Mouse (Mus musculus): ENCODE measurements around the gene Slc24a4. TPM values are rescaled to one million over a fixed set of nuclear protein-coding genes. Genes with fewer than 3 reads are reported as not detected.

Gene Slc24a4
- polyA plus RNA-seq, 1 experiment from 2014 or later = not detected

DNA sequence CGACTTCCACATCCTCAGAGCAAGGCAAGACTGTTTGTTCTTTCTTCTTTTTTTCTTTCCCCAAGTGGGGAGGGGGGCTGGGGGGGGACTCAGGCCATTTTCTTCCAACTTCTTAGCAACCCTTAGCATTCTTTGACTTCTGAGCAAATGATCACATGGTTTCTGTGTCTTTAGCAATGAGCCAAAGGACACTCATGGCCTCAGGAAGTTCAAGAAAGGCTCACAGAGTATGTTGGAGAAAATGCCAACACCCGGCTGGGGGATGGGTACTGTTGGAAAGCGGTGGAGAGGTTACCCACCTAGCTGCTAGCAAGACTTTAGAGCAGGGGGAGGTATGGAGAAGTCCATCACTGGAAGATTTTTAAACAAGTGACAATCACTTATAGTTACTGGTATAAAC lies 15.1 kb upstream of the Slc24a4 start:
- Histone ChIP-seq H3K36me3 (ENCODE audit: control insufficient read depth, insufficient read depth, low read length) (no peaks in the 10 kb centered on the region), H3K4me3 (ENCODE audit: low read depth, low read length) (no peak overlapping the region), H3K4me2 (ENCODE audit: low read depth, severe bottlenecking) (no peak overlapping the region), H3K27me3 (ENCODE audit: control insufficient read depth, insufficient read depth, low read length) (no peaks in the 10 kb centered on the region), H3K9ac (ENCODE audit: low read length) (no peak overlapping the region), H3K27ac (replicated peaks; ENCODE audit: low read depth, low read length) (no peak overlapping the region), H3K4me1 (ENCODE audit: control insufficient read depth, insufficient read depth, low read length) (no peaks in the 10 kb centered on the region), H3K9me3 (ENCODE audit: control insufficient read depth, low read length) (no peaks in the 10 kb centered on the region)
- no peak for ATAC-seq (ENCODE audit: insufficient number of reproducible peaks, low FRiP score, low TSS enrichment, low read depth)
- DNase-seq (ENCODE audit: low spot score) = no peak
- WGBS = 75% methylated on average over 3 of the region's 3 CpGs

DNA sequence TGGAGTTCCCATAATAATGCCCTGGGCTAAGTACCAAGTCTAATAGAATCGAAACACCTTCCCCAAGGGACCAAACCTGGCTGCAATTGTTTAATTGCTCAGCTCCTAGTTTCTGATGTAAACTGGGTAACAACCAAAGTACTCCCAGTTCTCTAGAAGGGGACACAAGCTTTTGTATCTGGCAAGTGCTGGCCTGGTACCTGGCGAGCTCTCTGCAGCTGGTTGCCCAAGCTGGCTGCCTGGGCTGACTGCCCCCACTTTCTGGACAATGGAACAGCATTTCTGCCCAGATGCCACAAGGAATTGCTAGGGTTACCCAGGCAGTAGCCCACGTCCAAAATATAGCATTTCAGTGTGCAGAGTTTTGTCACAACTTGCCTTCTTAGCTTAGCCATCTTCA lies 12.0 kb upstream of the Slc24a4 start:
- no peaks in the 10 kb centered on the region for H3K4me1 ChIP-seq (ENCODE audit: control insufficient read depth, insufficient read depth, low read length)
- no peaks in the 10 kb centered on the region for H3K36me3 ChIP-seq (ENCODE audit: control insufficient read depth, insufficient read depth, low read length)
- ATAC-seq (ENCODE audit: insufficient number of reproducible peaks, low FRiP score, low TSS enrichment, low read depth) = no peak
- WGBS = 64% methylated on average over 3 of the region's 3 CpGs
- H3K4me2 ChIP-seq (ENCODE audit: low read depth, severe bottlenecking) = no peak overlapping the region
- H3K9ac ChIP-seq (ENCODE audit: low read length) = no peak overlapping the region
- no peaks in the 10 kb centered on the region for H3K27me3 ChIP-seq (ENCODE audit: control insufficient read depth, insufficient read depth, low read length)
- H3K27ac ChIP-seq (replicated peaks; ENCODE audit: low read depth, low read length) = no peak overlapping the region
- H3K4me3 ChIP-seq (ENCODE audit: low read depth, low read length) = no peak overlapping the region
- no peaks in the 10 kb centered on the region for H3K9me3 ChIP-seq (ENCODE audit: control insufficient read depth, low read length)
- no peak for DNase-seq (ENCODE audit: low spot score)

DNA sequence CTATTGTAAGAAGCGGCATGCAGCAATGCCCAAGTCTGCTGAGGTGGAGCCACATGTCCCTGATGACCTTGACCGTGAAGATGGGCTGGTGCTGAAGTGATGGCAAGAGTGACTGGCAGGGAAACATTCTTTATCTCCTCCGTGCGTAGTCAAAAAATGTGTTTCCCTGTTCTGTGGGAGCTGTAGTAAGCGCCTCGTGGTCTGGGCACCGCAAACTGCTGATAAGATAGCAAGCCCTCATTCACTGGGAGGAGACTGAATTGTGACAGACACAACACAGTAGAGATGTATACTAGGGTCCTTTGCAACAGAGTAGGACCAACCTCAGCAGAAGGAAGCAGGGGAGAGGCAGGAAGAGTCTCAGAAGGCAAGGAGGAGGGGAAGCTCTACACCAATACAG lies 10.5 kb upstream of the Slc24a4 start:
- Histone ChIP-seq H3K36me3 (ENCODE audit: control insufficient read depth, insufficient read depth, low read length) (no peaks in the 10 kb centered on the region), H3K9ac (ENCODE audit: low read length) (no peak overlapping the region), H3K27me3 (ENCODE audit: control insufficient read depth, insufficient read depth, low read length) (no peaks in the 10 kb centered on the region), H3K4me2 (ENCODE audit: low read depth, severe bottlenecking) (no peak overlapping the region), H3K9me3 (ENCODE audit: control insufficient read depth, low read length) (no peaks in the 10 kb centered on the region), H3K27ac (replicated peaks; ENCODE audit: low read depth, low read length) (no peak overlapping the region), H3K4me1 (ENCODE audit: control insufficient read depth, insufficient read depth, low read length) (no peaks in the 10 kb centered on the region), H3K4me3 (ENCODE audit: low read depth, low read length) (no peak overlapping the region)
- no peak for ATAC-seq (ENCODE audit: insufficient number of reproducible peaks, low FRiP score, low TSS enrichment, low read depth)
- WGBS = 93% methylated on average over 7 of the region's 7 CpGs
- DNase-seq (ENCODE audit: low spot score) = no peak

DNA sequence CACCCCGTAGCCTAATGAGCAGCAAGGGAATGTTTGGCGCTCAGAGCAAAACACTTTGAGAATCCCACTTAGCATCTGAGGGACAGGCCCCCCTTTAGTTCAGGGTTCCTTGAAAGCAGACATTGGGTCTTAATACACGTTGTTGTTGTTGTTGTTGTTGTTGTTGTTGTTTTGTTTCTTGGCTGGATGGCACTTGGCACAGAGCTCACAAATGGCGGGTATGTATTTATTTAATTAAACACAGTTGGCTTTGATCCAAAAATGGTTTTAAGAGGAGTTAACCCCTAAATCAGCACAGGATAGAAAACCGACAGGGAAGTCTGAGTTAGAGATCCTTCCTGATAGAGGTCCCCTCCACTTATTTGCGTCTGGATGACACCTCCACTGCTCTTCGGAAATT lies 932 bp upstream of the Slc24a4 start:
- no peak overlapping the region for H3K4me2 ChIP-seq (ENCODE audit: low read depth, severe bottlenecking)
- no peak overlapping the region for H3K27ac ChIP-seq (replicated peaks; ENCODE audit: low read depth, low read length)
- H3K27me3 ChIP-seq (ENCODE audit: control insufficient read depth, insufficient read depth, low read length) = peaks cover 53% of the 10 kb centered on the region
- 5% methylated on average over 7 of the region's 7 CpGs for whole genome bisulfite sequencing
- no peaks in the 10 kb centered on the region for H3K36me3 ChIP-seq (ENCODE audit: control insufficient read depth, insufficient read depth, low read length)
- no peak overlapping the region for H3K9ac ChIP-seq (ENCODE audit: low read length)
- peaks cover 15% of the 10 kb centered on the region; the same call in 1 of the 2 replicates for H3K4me1 ChIP-seq (ENCODE audit: control insufficient read depth, insufficient read depth, low read length)
- ATAC-seq (ENCODE audit: insufficient number of reproducible peaks, low FRiP score, low TSS enrichment, low read depth) (no peak), DNase-seq (ENCODE audit: low spot score) (no peak)
- H3K9me3 ChIP-seq (ENCODE audit: control insufficient read depth, low read length) = no peaks in the 10 kb centered on the region
- no peak overlapping the region for H3K4me3 ChIP-seq (ENCODE audit: low read depth, low read length)

DNA sequence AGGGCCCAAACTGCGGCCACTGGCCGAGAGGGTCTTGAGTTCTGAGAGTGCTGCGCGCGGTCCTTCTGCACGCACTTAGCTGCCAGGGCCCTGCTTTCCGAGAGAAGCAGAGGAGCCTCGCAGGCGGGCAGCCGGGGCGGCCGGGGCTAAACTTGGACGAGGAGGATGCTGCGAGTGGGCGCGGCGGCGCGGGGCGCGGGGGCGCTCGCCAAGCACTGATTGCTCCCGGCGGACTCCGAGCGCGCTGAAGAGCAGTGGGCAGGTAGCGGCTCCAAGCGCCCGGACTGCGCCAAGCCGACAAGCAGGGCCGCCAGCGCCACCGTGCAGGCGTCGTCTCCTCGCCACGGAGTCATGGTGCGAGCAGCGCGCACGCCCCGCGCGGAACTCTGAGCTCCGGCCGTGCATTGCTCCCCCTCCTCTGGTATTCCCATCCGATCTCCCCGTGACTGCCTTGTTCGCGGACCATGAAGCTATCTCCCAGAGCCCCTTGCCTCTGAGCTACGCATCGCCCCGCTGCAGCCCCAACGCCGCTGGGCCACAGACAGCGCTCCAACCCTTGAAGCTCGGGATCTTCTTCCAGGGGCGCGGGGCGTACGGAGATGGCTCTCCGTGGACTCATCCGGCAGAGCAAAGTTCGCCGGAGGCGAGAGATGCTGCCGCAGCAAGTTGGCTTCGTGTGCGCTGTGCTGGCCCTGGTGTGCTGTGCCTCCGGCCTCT lies 416 bp downstream of the Slc24a4 start:
- DNase-seq (ENCODE audit: low spot score) = peak; percentile 74
- Histone ChIP-seq H3K4me1 (ENCODE audit: control insufficient read depth, insufficient read depth, low read length) (peaks cover 15% of the 10 kb centered on the region; the same call in 1 of the 2 replicates), H3K9me3 (ENCODE audit: control insufficient read depth, low read length) (no peaks in the 10 kb centered on the region), H3K27ac (replicated peaks; ENCODE audit: low read depth, low read length) (no peak overlapping the region), H3K9ac (ENCODE audit: low read length) (peak overlapping the region; percentile 40; the same call in 1 of the 2 replicates), H3K27me3 (ENCODE audit: control insufficient read depth, insufficient read depth, low read length) (peaks cover 54% of the 10 kb centered on the region), H3K4me2 (ENCODE audit: low read depth, severe bottlenecking) (peak overlapping the region; percentile 98), H3K36me3 (ENCODE audit: control insufficient read depth, insufficient read depth, low read length) (no peaks in the 10 kb centered on the region), H3K4me3 (ENCODE audit: low read depth, low read length) (peak overlapping the region; percentile 50)
- under 1% methylated on average over 52 of the region's 73 CpGs for WGBS
- peak; percentile 86 for ATAC-seq (ENCODE audit: insufficient number of reproducible peaks, low FRiP score, low TSS enrichment, low read depth)

DNA sequence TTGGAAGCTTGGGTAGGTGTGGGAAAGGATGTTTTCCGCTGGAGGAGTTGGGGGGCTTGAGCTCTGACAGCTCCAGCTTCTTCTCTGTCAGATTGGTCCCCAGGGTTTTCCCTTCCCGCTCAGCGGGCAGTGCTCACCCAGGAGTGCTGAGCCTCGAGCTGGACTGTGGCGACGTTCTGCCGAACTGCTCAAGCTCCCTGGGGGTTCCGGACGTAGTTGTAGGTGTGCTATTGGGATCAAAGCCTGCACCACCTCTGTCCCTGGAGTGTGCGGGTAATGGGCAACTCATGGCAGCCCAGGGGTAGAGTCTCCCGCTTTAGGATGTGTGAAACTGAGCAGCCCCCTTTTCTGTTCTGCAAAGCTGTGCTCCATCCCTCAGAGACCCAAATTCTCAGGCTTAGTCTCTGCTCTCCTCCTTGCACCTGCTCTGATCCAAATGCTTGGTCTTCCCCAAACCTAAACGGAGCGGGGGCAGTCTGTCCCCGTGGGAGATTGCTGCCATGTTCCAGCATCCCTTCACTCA lies 1.0 kb downstream of the Slc24a4 start:
- DNase-seq (ENCODE audit: low spot score) = peak; percentile 21
- 0 out of 2 replicates have a peak, but pooled peaks have one; percentile 5 for ATAC-seq (ENCODE audit: insufficient number of reproducible peaks, low FRiP score, low TSS enrichment, low read depth)
- no peak overlapping the region for H3K27ac ChIP-seq (replicated peaks; ENCODE audit: low read depth, low read length)
- H3K4me3 ChIP-seq (ENCODE audit: low read depth, low read length) = peak overlapping the region; percentile 50
- H3K27me3 ChIP-seq (ENCODE audit: control insufficient read depth, insufficient read depth, low read length) = peaks cover 54% of the 10 kb centered on the region
- H3K9ac ChIP-seq (ENCODE audit: low read length) = 0 out of 2 replicates have a peak overlapping the region, but pooled peaks have one; percentile 17
- no peaks in the 10 kb centered on the region for H3K9me3 ChIP-seq (ENCODE audit: control insufficient read depth, low read length)
- peaks cover 15% of the 10 kb centered on the region; the same call in 1 of the 2 replicates for H3K4me1 ChIP-seq (ENCODE audit: control insufficient read depth, insufficient read depth, low read length)
- H3K4me2 ChIP-seq (ENCODE audit: low read depth, severe bottlenecking) = peak overlapping the region; percentile 98
- no peaks in the 10 kb centered on the region for H3K36me3 ChIP-seq (ENCODE audit: control insufficient read depth, insufficient read depth, low read length)
- 3% methylated on average over 14 of the region's 14 CpGs for WGBS

DNA sequence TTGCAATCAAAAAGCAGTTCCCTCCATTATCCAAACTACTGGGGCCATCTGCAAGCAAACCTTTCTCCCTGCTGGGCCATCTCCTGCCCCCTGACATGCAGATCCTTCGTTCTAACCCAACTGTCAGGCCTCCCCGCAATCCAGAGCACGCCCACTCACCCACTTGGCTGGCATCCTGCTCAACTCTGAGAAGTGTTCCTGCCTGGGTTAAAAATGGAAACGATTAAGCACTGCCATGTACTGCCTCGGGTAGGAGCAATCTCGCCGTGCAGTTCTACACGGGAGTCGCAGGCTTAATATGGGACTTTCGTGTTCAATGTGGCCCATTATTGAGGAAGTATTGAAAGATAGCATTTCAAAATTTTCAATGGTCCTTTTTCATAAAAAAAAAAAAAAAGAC lies 11.2 kb downstream of the Slc24a4 start:
- WGBS = 90% methylated on average over 10 of the region's 10 CpGs
- Histone ChIP-seq H3K9ac (ENCODE audit: low read length) (no peak overlapping the region), H3K4me3 (ENCODE audit: low read depth, low read length) (no peak overlapping the region), H3K9me3 (ENCODE audit: control insufficient read depth, low read length) (no peaks in the 10 kb centered on the region), H3K4me1 (ENCODE audit: control insufficient read depth, insufficient read depth, low read length) (no peaks in the 10 kb centered on the region), H3K4me2 (ENCODE audit: low read depth, severe bottlenecking) (no peak overlapping the region), H3K27me3 (ENCODE audit: control insufficient read depth, insufficient read depth, low read length) (no peaks in the 10 kb centered on the region), H3K36me3 (ENCODE audit: control insufficient read depth, insufficient read depth, low read length) (no peaks in the 10 kb centered on the region), H3K27ac (replicated peaks; ENCODE audit: low read depth, low read length) (no peak overlapping the region)
- ATAC-seq (ENCODE audit: insufficient number of reproducible peaks, low FRiP score, low TSS enrichment, low read depth) (no peak), DNase-seq (ENCODE audit: low spot score) (no peak)

DNA sequence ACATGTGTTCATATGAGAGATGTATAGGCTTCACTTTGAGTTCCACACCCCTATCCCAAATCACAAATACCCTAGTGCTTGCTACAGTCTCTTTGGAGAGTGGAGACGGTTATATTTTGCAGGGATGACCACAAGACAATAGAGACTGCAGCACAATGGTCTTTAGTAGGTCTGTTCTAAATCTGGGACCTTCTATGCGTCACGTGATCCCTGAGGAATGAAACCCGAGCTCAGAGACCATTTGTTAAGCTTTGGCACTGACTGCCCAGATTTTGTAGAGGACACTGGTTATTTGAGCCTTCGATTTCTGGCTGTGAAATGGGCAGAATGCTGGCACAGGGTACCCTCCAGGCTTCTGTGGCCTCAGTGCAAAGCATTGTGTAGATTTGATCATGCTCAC lies 12.8 kb downstream of the Slc24a4 start:
- Histone ChIP-seq H3K9ac (ENCODE audit: low read length) (no peak overlapping the region), H3K9me3 (ENCODE audit: control insufficient read depth, low read length) (no peaks in the 10 kb centered on the region), H3K27me3 (ENCODE audit: control insufficient read depth, insufficient read depth, low read length) (no peaks in the 10 kb centered on the region), H3K27ac (replicated peaks; ENCODE audit: low read depth, low read length) (no peak overlapping the region), H3K4me2 (ENCODE audit: low read depth, severe bottlenecking) (no peak overlapping the region), H3K4me3 (ENCODE audit: low read depth, low read length) (no peak overlapping the region), H3K36me3 (ENCODE audit: control insufficient read depth, insufficient read depth, low read length) (no peaks in the 10 kb centered on the region), H3K4me1 (ENCODE audit: control insufficient read depth, insufficient read depth, low read length) (no peaks in the 10 kb centered on the region)
- no peak for DNase-seq (ENCODE audit: low spot score)
- WGBS = 70% methylated on average over 5 of the region's 5 CpGs
- no peak for ATAC-seq (ENCODE audit: insufficient number of reproducible peaks, low FRiP score, low TSS enrichment, low read depth)
